ENCODE assay signal across 8 mouse cellular contexts in genomic region chr9:56635121-56635497, GRCm38 (mm10).
DNase-seq lines count a peak whose midpoint lies in the region; ATAC-seq and TF ChIP-seq lines count a peak whose summit lies in the region.

No protein-coding gene starts in this region.

- TF ChIP-seq POLR2A in lung, adult 2 months (IDR thresholded peaks at IDR 0.05; ENCODE audit: borderline replicate concordance, extremely low read depth, low read depth, low read length) = no peak

- peak overlapping the region; percentile 95 for H3K4me2 ChIP-seq in forebrain, embryonic 14.5 days (ENCODE audit: low read length)
- peak overlapping the region; percentile 89 for H3K4me2 ChIP-seq in hindbrain, postnatal 0 days (ENCODE audit: low read depth, low read length)

- under 1% methylated on average over 40 of the region's 40 CpGs for WGBS in lung, adult 2 months
- WGBS in forebrain, embryonic 14.5 days = under 1% methylated on average over 32 of the region's 40 CpGs
- under 1% methylated on average over 35 of the region's 40 CpGs for WGBS in hindbrain, postnatal 0 days

- no peaks in the 10 kb centered on the region for H3K9me3 ChIP-seq in forebrain, embryonic 14.5 days (replicated peaks; ENCODE audit: control insufficient read depth, low read length)
- no peaks in the 10 kb centered on the region for H3K9me3 ChIP-seq in hindbrain, postnatal 0 days (ENCODE audit: low read length)

- H3K9ac ChIP-seq in forebrain, embryonic 14.5 days (ENCODE audit: low read length) = peak overlapping the region; percentile 85
- peak overlapping the region; percentile 95 for H3K9ac ChIP-seq in hindbrain, postnatal 0 days (replicated peaks; ENCODE audit: low read length)

- no peak for TF ChIP-seq CTCF in lung, adult 2 months (IDR thresholded peaks at IDR 0.05; ENCODE audit: insufficient read depth, low read length)
- TF ChIP-seq CTCF in hindbrain, postnatal 0 days (IDR thresholded peaks at IDR 0.05; ENCODE audit: low read depth) = no peak

- peak overlapping the region; percentile 44 for H3K4me3 ChIP-seq in lung, adult 2 months (replicated peaks; ENCODE audit: extremely low read depth, low read depth, low read length)
- peak overlapping the region; percentile 63 for H3K4me3 ChIP-seq in forebrain, embryonic 14.5 days (ENCODE audit: low read depth, low read length)
- H3K4me3 ChIP-seq in hindbrain, postnatal 0 days (ENCODE audit: low read length) = peak overlapping the region; percentile 89

- H3K27me3 ChIP-seq in forebrain, embryonic 14.5 days (replicated peaks; ENCODE audit: control insufficient read depth, insufficient read depth, low read length) = peaks cover 38% of the 10 kb centered on the region
- H3K27me3 ChIP-seq in hindbrain, postnatal 0 days (ENCODE audit: insufficient read depth, low read length) = 0 out of 2 replicates have a peak, but pooled peaks cover 4% of the 10 kb centered on the region

- H3K36me3 ChIP-seq in forebrain, embryonic 14.5 days (ENCODE audit: control insufficient read depth, insufficient read depth, low read length) = no peaks in the 10 kb centered on the region
- H3K36me3 ChIP-seq in hindbrain, postnatal 0 days (ENCODE audit: insufficient read depth, low read length) = no peaks in the 10 kb centered on the region

- peak overlapping the region; percentile 75 for H3K27ac ChIP-seq in forebrain, embryonic 14.5 days (ENCODE audit: low read depth, low read length)
- peak overlapping the region; percentile 96 for H3K27ac ChIP-seq in hindbrain, postnatal 0 days

- DNase-seq in lung, adult 2 months = peak; percentile 12
- no peak for DNase-seq in lung, adult 18-20 months
- peak; percentile 60 for DNase-seq in brain, adult 2 months (ENCODE audit: low read depth, low spot score)
- DNase-seq in forebrain, embryonic 14.5 days (ENCODE audit: low spot score) = peak; percentile 29
- DNase-seq in hindbrain, postnatal 0 days (ENCODE audit: low spot score) = peak; percentile 67
- DNase-seq in lung, postnatal 10 days = peak; percentile 46
- DNase-seq in urinary bladder, adult 2 months (ENCODE audit: low spot score) = peak; percentile 39

- peak; percentile 35; the same call in 1 of the 2 replicates for ATAC-seq in forebrain, embryonic 14.5 days
- ATAC-seq in hindbrain, postnatal 0 days = peak; percentile 27
- no peak for ATAC-seq in frontal cortex, adult (ENCODE audit: low TSS enrichment)

- 0 out of 2 replicates have a peak, but pooled peaks cover 4% of the 10 kb centered on the region for H3K4me1 ChIP-seq in lung, adult 2 months (ENCODE audit: control insufficient read depth, insufficient read depth, low read length)
- H3K4me1 ChIP-seq in forebrain, embryonic 14.5 days (ENCODE audit: control insufficient read depth, insufficient read depth, low read length) = peaks cover 16% of the 10 kb centered on the region; the same call in 1 of the 2 replicates
- H3K4me1 ChIP-seq in hindbrain, postnatal 0 days (ENCODE audit: insufficient read depth, low read length) = peaks cover 24% of the 10 kb centered on the region

Comparison
In these comparisons a context has a peak if more than half of its experiments do, and no peak if none do; other contexts are left out.
1. DNase-seq: peak in lung, adult 2 months (single experiment), brain, adult 2 months (single experiment), forebrain, embryonic 14.5 days (single experiment), hindbrain, postnatal 0 days (single experiment), lung, postnatal 10 days (single experiment) and urinary bladder, adult 2 months (single experiment); none in lung, adult 18-20 months (0 of 2).
2. Peak in every context shown above with its lines, with median percentiles within 50 percentile points of each other: H3K4me3 ChIP-seq.